In the genomic region with DNA sequence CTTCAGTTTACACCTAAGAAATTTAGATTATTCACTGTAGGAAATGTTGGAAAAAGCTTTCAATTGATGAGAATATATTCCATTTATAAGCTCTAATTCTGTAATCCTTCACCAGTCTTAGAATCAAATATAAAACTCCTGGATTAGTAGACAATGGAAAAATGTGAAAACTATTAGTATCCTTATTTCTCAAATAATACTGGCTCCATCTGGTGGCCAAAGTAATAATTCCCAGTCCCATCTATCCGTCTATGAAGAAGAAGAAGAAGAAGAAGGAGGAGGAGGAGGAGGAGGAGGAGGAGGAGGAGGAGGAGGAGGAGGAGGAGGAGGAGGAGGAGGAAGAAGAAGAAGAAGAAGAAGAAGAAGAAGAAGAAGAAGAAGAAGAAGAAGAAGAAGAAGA, we compare ENCODE assay signal across 12 mouse cellular contexts. TPM values are rescaled to one million over a fixed set of nuclear protein-coding genes. Genes with fewer than 3 reads are reported as not detected.
DNase-seq lines count a peak whose midpoint lies in the region; ATAC-seq lines count a peak whose summit lies in the region.
"Not testable (repeated sequence)": the region's sequence is repeated elsewhere in the genome, so short reads cannot be mapped to it uniquely, and the experiment has no call there.
"Had no signal": no experiment of that assay in that cellular context is flagged by ENCODE, and none has a peak within 500 bp of the region (broad histone marks: within the 10 kb centered on the region; RNA-seq: fewer than 3 reads in every experiment).

No protein-coding gene starts in this region.

- not testable (repeated sequence) for H3K27me3 ChIP-seq in forebrain, embryonic 14.5 days (replicated peaks; ENCODE audit: control insufficient read depth, insufficient read depth, low read length); midbrain, embryonic 14.5 days (ENCODE audit: control insufficient read depth, insufficient read depth, low read length)

- H3K4me3 ChIP-seq in forebrain, embryonic 14.5 days (ENCODE audit: low read depth, low read length); midbrain, embryonic 14.5 days (replicated peaks; ENCODE audit: low read depth, low read length): not testable (repeated sequence)

- not testable (repeated sequence) for H3K36me3 ChIP-seq in forebrain, embryonic 14.5 days (ENCODE audit: control insufficient read depth, insufficient read depth, low read length); midbrain, embryonic 14.5 days (ENCODE audit: control insufficient read depth, insufficient read depth, low read length)

- not testable (repeated sequence) for H3K4me1 ChIP-seq in forebrain, embryonic 14.5 days (ENCODE audit: control insufficient read depth, insufficient read depth, low read length); midbrain, embryonic 14.5 days (ENCODE audit: control insufficient read depth, insufficient read depth, low read length)

- 0% methylated on average over 1 of the region's 1 CpGs for WGBS in forebrain, embryonic 14.5 days
- 8% methylated on average over 1 of the region's 1 CpGs for WGBS in midbrain, embryonic 14.5 days

- intact Hi-C loops in heart, postnatal 36 days (cut with DNase I): loop anchor here (1.0 to 2.0 kb wide), 2 partner anchors 78 to 536 kb away; no protein-coding TSS in a partner anchor
- intact Hi-C loops in left cerebral cortex, postnatal 4 days (cut with DNase I): not testable (repeated sequence)

- not testable (repeated sequence) for H3K4me2 ChIP-seq in forebrain, embryonic 14.5 days (ENCODE audit: low read length); midbrain, embryonic 14.5 days (ENCODE audit: low read length)

- DNase-seq in NIH3T3 (ENCODE audit: low read depth): peak; percentile 64
- peak; percentile 47 for DNase-seq in cerebellum, adult 9-11 months
- DNase-seq in forebrain, embryonic 14.5 days (ENCODE audit: low spot score): peak; percentile 77
- peak; percentile 18 to 35 for DNase-seq in heart, postnatal 36 days
- DNase-seq in kidney, postnatal 36 days: peak; percentile 50 to 76
- DNase-seq in left cerebral cortex, postnatal 4 days: peak; percentile 27
- peak; percentile 86 for DNase-seq in midbrain, embryonic 14.5 days
- DNase-seq in testis, postnatal 10 days (ENCODE audit: low spot score): peak; percentile 50

- ATAC-seq in forebrain, embryonic 14.5 days; midbrain, embryonic 14.5 days (ENCODE audit: low FRiP score, low TSS enrichment): not testable (repeated sequence)

- H3K27ac ChIP-seq in forebrain, embryonic 14.5 days (ENCODE audit: low read depth, low read length); midbrain, embryonic 14.5 days (replicated peaks; ENCODE audit: low read depth, low read length): not testable (repeated sequence)

- H3K9ac ChIP-seq in forebrain, embryonic 14.5 days (ENCODE audit: low read length); midbrain, embryonic 14.5 days (replicated peaks; ENCODE audit: low read length): not testable (repeated sequence)

- H3K9me3 ChIP-seq in forebrain, embryonic 14.5 days (replicated peaks; ENCODE audit: control insufficient read depth, low read length); midbrain, embryonic 14.5 days (ENCODE audit: control insufficient read depth, low read length): not testable (repeated sequence)

RNA-seq across cellular contexts. Expression of a gene that starts 38.5 kb away (rescaled TPM):
- 0.16 TPM in 1 of 2 replicates, not detected in the other for polyA plus RNA-seq in forebrain, embryonic 14.5 days (2014; fragmentation: Nextera tagmentation; extraction: Ambion mirVana)
- total RNA-seq in heart, postnatal 36 days (2021): not detected
- total RNA-seq in left cerebral cortex, postnatal 4 days (2021): not detected
- not detected in 2 replicates for polyA plus RNA-seq in midbrain, embryonic 14.5 days (2014; fragmentation: Nextera tagmentation; extraction: Ambion mirVana)
- total RNA-seq: megakaryocyte progenitor cell, adult 5-6 weeks had no signal
- polyA plus RNA-seq: heart, embryonic 11.5 days; hindbrain, embryonic 16.5 days; myocyte had no signal

Comparison
In these comparisons a context has a peak if more than half of its experiments do, and no peak if none do; other contexts are left out.
1. DNase-seq: peak in every context shown above with its lines; median percentile 86 in midbrain, embryonic 14.5 days; 77 in forebrain, embryonic 14.5 days; 64 in NIH3T3; 63 in kidney, postnatal 36 days; 50 in testis, postnatal 10 days; 47 in cerebellum, adult 9-11 months; 27 in left cerebral cortex, postnatal 4 days; 26 in heart, postnatal 36 days.